Mouse (Mus musculus): ENCODE measurements around the gene 4930452B06Rik. TPM values are rescaled to one million over a fixed set of nuclear protein-coding genes. Genes with fewer than 3 reads are reported as not detected.

The 4930452B06Rik gene
- polyA plus RNA-seq, 1 experiment: not detected

DNA sequence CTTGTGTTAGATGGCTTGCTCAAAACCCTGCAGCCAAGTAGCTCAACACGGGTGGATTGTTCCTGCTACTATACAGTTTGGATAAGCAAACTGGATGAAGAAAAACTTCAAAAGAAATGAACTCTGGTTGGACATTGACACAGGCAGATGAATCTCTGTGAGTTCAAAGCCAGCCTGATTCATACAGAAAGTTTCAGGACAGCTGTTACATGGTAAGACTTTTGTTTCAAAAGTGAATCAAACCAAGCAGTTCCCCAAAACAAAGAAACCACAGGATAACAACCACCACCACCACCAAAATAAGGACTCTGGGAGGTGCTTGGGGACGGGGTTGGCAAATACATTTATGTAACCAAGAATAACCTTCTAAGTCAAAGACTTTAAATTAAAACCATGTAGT, 193.2 kb downstream of the 4930452B06Rik start:
- H3K4me1 ChIP-seq (ENCODE audit: control insufficient read depth): no peaks in the 10 kb centered on the region

DNA sequence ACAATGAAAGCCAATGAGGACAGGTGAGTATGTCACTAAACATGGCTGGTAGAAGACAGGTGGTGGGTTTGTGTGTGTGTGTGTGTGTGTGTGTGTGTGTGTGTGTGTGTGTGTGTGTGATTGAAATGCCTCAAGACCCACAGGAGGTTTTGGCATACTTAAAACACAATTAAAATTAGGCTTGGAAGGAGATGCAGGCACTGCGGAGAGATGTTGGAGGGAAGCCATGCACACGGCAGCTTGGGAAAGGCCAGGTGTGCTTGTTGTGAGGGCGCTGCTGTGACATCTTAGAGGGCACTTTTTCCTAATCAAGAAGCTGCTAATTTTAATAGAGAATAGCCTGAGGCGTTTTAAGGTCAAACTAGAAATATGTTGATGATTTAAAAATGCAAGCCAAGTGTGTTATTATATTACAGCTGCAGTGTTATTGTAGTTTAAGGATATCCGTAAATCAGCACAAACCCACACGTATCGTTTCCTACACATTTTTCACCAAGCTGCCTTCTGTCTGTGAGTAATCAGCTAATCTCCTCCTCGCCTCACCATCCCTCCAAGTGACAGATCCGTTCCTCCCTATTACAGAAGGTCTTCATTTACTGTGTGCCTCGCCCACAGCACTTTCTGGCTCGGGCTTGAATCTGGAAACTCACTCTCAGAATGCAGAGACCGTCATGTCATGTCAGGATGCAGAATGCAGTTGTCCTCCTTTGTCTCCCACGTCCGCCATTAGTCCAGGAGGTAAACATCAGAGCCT, 201.5 kb downstream of the 4930452B06Rik start:
- no peak for TF ChIP-seq GATA1 (IDR thresholded peaks at IDR 0.05; ENCODE audit: low read length)
- TF ChIP-seq TAL1 (IDR thresholded peaks at IDR 0.05; ENCODE audit: low read length): no peak
- H3K9me3 ChIP-seq (ENCODE audit: control insufficient read depth, low read length): no peaks in the 10 kb centered on the region
- H3K4me1 ChIP-seq (ENCODE audit: control insufficient read depth): no peaks in the 10 kb centered on the region
- no peaks in the 10 kb centered on the region for H3K27me3 ChIP-seq (ENCODE audit: control insufficient read depth)
- no peak overlapping the region for H3K4me3 ChIP-seq (replicated peaks)
- H3K36me3 ChIP-seq (ENCODE audit: control insufficient read depth): no peaks in the 10 kb centered on the region

More for the DNA sequence above, 193.2 kb downstream of the 4930452B06Rik start:
- H3K4me3 ChIP-seq (replicated peaks): no peak overlapping the region
- no peaks in the 10 kb centered on the region for H3K9me3 ChIP-seq (ENCODE audit: control insufficient read depth, low read length)
- no peaks in the 10 kb centered on the region for H3K36me3 ChIP-seq (ENCODE audit: control insufficient read depth)
- TF ChIP-seq GATA1 (IDR thresholded peaks at IDR 0.05; ENCODE audit: low read length) (no peak), TAL1 (IDR thresholded peaks at IDR 0.05; ENCODE audit: low read length) (no peak)
- no peaks in the 10 kb centered on the region for H3K27me3 ChIP-seq (ENCODE audit: control insufficient read depth)

DNA sequence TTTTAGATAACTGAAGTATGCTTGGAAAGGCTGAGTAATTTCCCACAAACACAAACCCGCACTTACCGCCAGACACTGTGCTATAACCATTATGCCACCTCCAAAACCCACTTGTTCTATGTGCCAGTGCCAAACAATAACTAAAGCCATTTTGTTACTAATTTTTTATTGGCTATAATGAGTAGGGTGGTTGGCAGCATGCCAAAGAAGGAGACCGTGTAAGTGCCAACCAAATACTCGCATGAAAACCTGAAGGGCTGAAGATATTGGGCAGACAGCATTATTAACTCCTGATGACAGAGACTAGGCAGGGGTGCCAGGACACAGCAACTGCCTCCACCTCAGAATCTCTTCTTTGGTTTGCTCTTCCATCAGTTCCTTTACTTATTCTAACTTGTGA, 203.1 kb downstream of the 4930452B06Rik start:
- Histone ChIP-seq H3K36me3 (ENCODE audit: control insufficient read depth) (no peaks in the 10 kb centered on the region), H3K27me3 (ENCODE audit: control insufficient read depth) (no peaks in the 10 kb centered on the region), H3K9me3 (ENCODE audit: control insufficient read depth, low read length) (no peaks in the 10 kb centered on the region), H3K4me3 (replicated peaks) (no peak overlapping the region), H3K4me1 (ENCODE audit: control insufficient read depth) (no peaks in the 10 kb centered on the region)
- TF ChIP-seq GATA1 (IDR thresholded peaks at IDR 0.05; ENCODE audit: low read length) (no peak), TAL1 (IDR thresholded peaks at IDR 0.05; ENCODE audit: low read length) (no peak)

DNA sequence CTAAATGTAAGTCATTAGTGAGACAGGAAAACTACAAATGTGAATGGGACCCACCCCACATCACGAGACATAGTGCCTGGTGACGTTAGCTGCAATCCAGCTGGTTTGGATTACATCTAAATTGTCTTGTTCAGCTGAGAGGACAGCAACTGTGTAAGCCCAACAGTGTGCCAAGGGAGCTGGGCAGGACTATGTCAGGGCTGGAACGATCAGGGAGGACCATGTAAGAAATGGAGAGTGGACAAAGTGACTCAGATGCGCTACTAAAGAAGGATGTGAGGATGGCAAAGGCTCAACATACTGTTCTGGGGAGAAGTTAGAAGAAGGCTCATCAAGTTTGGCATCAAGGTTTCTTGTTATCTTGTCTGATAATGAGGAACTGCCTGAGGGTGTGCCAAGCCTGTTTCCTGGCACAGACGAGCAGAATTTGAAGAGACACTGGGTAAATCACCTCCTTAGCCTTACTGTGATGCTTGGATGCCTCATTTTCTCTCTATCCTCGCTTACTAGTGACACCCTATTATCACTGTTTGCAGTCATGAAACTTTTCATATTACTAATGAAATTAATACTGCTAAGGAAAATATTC, 203.6 kb downstream of the 4930452B06Rik start:
- Histone ChIP-seq H3K36me3 (ENCODE audit: control insufficient read depth) (no peaks in the 10 kb centered on the region), H3K9me3 (ENCODE audit: control insufficient read depth, low read length) (no peaks in the 10 kb centered on the region), H3K27me3 (ENCODE audit: control insufficient read depth) (no peaks in the 10 kb centered on the region), H3K4me1 (ENCODE audit: control insufficient read depth) (no peaks in the 10 kb centered on the region), H3K4me3 (replicated peaks) (no peak overlapping the region)
- no peak for TF ChIP-seq GATA1 (IDR thresholded peaks at IDR 0.05; ENCODE audit: low read length)
- TF ChIP-seq TAL1 (IDR thresholded peaks at IDR 0.05; ENCODE audit: low read length): no peak

DNA sequence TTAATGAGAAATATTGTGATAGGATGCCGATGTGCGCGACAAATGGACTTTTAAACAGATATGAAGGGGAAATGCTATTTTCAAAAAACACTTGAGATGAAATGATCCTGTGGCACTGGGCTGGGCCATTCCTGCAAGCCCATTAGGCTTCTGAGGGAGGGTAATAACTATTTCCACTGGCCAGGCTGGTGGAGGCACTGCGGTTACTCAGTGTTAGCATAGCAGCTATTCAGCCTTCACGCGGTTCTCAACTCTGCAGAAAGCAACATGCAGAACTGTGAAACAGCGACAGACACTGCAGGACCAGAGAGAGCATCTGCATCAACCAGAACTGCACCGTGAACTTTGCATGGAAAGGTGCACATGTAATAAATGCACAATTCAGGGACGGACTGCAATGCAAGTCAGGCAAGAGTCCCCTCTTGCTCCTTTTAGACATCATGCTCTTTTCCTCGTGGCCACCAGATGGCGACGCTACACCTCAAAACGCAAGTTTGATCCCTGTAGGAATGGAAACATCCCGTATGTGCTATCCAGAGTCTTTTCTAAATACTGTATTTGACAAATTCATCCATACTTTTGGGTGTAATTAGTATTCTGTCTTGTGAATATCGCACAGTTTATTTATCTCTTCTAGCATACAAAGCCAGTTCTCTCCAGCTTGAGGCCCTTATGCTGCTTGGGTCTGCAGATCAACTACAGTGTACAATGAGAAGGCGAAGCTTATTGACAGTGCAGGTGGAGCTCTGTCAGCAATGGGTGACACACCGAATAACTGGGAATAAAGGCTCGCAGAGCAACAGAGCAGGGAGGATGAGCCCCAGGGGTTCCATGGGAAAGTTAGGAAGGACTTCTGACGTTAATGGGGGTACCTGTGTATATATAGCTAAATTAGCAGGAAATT, 205.6 kb downstream of the 4930452B06Rik start:
- no peak overlapping the region for H3K4me3 ChIP-seq (replicated peaks)

DNA sequence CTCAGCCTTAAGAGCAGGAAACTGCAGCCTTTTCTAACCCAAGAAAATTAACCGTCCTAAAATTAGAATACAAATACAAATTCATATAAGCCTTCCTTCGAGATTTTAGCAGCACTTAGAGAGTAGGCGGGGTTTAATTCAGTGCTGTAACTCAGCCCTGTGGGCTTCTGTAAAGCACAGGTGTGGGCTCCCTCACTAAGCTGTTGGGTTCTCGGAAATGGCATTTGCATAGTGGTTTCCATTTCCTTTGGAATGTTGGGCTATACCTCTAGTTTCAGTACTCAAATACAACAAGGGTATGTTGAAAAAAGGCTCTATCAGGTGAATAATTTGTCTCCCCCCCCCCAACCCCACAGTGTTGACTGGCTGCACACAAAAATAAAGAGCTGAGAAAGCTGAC, 206.3 kb downstream of the 4930452B06Rik start:
- Histone ChIP-seq H3K4me1 (ENCODE audit: control insufficient read depth) (no peaks in the 10 kb centered on the region), H3K9me3 (ENCODE audit: control insufficient read depth, low read length) (no peaks in the 10 kb centered on the region), H3K4me3 (replicated peaks) (no peak overlapping the region), H3K27me3 (ENCODE audit: control insufficient read depth) (no peaks in the 10 kb centered on the region), H3K36me3 (ENCODE audit: control insufficient read depth) (no peaks in the 10 kb centered on the region)
- TF ChIP-seq GATA1 (IDR thresholded peaks at IDR 0.05; ENCODE audit: low read length) (no peak), TAL1 (IDR thresholded peaks at IDR 0.05; ENCODE audit: low read length) (no peak)

More for the DNA sequence above, 205.6 kb downstream of the 4930452B06Rik start:
- no peaks in the 10 kb centered on the region for H3K9me3 ChIP-seq (ENCODE audit: control insufficient read depth, low read length)
- H3K36me3 ChIP-seq (ENCODE audit: control insufficient read depth): no peaks in the 10 kb centered on the region
- no peaks in the 10 kb centered on the region for H3K4me1 ChIP-seq (ENCODE audit: control insufficient read depth)
- H3K27me3 ChIP-seq (ENCODE audit: control insufficient read depth): no peaks in the 10 kb centered on the region
- TF ChIP-seq TAL1 (IDR thresholded peaks at IDR 0.05; ENCODE audit: low read length) (no peak), GATA1 (IDR thresholded peaks at IDR 0.05; ENCODE audit: low read length) (no peak)

DNA sequence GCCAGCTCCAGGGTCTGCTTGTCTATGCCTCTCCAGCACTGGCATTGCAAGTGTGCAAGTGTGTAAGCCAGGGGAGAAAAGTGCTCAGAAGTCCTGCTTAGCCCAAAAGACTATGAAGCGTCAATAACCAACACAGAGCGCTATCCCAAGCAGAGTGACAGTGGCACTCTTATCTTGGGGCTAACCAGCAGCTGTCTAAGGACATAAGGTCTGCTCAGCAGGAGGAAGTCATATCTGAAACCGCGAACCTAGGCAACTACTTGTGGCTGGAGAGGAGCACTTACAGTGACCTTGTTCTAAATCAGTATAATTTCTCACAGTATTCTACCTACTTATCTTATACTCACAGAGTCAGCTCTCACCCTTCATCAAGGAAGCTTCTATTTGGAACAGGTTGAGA, 214.9 kb downstream of the 4930452B06Rik start:
- Histone ChIP-seq H3K27me3 (ENCODE audit: control insufficient read depth) (no peaks in the 10 kb centered on the region), H3K4me3 (replicated peaks) (no peak overlapping the region), H3K36me3 (ENCODE audit: control insufficient read depth) (no peaks in the 10 kb centered on the region), H3K4me1 (ENCODE audit: control insufficient read depth) (peaks cover 9% of the 10 kb centered on the region), H3K9me3 (ENCODE audit: control insufficient read depth, low read length) (no peaks in the 10 kb centered on the region)
- no peak for TF ChIP-seq TAL1 (IDR thresholded peaks at IDR 0.05; ENCODE audit: low read length)
- TF ChIP-seq GATA1 (IDR thresholded peaks at IDR 0.05; ENCODE audit: low read length): no peak

DNA sequence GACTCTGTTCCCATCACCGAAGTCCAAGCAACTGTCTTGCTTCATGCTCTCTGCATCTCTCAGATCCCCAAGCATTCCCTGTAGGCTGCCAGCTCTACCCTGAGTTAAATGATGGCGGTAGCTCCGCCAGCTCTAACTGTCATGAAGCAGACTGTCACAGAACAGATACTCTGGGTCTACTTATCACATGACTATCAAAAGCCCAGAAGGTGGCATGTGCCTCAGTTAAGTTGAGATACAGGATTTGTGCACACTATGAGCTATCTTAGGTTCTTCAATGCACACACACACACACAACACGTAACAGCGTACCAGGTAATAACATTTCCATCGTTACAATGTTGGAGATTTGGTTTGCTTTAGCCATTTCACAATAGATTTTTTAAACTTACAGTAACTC, 215.7 kb downstream of the 4930452B06Rik start:
- H3K27me3 ChIP-seq (ENCODE audit: control insufficient read depth): no peaks in the 10 kb centered on the region
- TF ChIP-seq GATA1 (IDR thresholded peaks at IDR 0.05; ENCODE audit: low read length): no peak
- no peak for TF ChIP-seq TAL1 (IDR thresholded peaks at IDR 0.05; ENCODE audit: low read length)
- no peaks in the 10 kb centered on the region for H3K9me3 ChIP-seq (ENCODE audit: control insufficient read depth, low read length)
- H3K36me3 ChIP-seq (ENCODE audit: control insufficient read depth): no peaks in the 10 kb centered on the region
- H3K4me3 ChIP-seq (replicated peaks): no peak overlapping the region
- peaks cover 9% of the 10 kb centered on the region for H3K4me1 ChIP-seq (ENCODE audit: control insufficient read depth)

DNA sequence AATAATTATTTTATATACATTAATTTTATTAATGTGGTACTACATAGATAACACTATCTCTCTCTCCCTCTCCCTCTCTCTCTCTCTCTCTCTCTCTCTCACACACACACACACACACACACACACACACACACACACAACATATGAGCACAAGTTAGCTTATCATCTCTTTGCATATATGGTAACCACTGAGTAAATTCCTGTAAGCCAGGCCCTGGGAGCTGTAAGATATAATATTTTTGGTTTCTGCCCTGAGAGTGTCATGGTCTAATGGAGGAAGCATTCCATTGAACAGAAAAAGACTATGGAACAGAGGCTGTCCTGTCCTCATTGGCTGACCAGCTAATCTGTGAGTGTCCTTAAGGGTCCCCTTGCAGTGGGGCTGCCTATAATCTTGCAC, 216.7 kb downstream of the 4930452B06Rik start:
- peaks cover 9% of the 10 kb centered on the region for H3K4me1 ChIP-seq (ENCODE audit: control insufficient read depth)
- TF ChIP-seq TAL1 (IDR thresholded peaks at IDR 0.05; ENCODE audit: low read length) (no peak), GATA1 (IDR thresholded peaks at IDR 0.05; ENCODE audit: low read length) (no peak)
- H3K27me3 ChIP-seq (ENCODE audit: control insufficient read depth): no peaks in the 10 kb centered on the region
- no peak overlapping the region for H3K4me3 ChIP-seq (replicated peaks)
- no peaks in the 10 kb centered on the region for H3K36me3 ChIP-seq (ENCODE audit: control insufficient read depth)
- H3K9me3 ChIP-seq (ENCODE audit: control insufficient read depth, low read length): no peaks in the 10 kb centered on the region
